Mouse (Mus musculus): ENCODE measurements at regions not wholly inside any gene's neighbourhood (a gene's known extent, or its start where the extent isn't known, plus 50 kb on each side); places are given as distances from the start of the nearest gene placed in this dataset.

- DNase-seq (ENCODE audit: low read depth, low spot score), result no peak
Observed at GRCm38 (mm10) chr9:104496220-104496619, 50.9 kb upstream of the Cpne4 start.

- no peak for DNase-seq (ENCODE audit: low read depth, low spot score)
Observed at GRCm38 (mm10) chr9:104490696-104491095, 56.4 kb upstream of the Cpne4 start.

- no peak for DNase-seq (ENCODE audit: low read depth, low spot score)
Observed at GRCm38 (mm10) chr9:104489383-104489782, 57.7 kb upstream of the Cpne4 start.

GRCm38 (mm10) chr9:104482440-104482839, 64.6 kb upstream of the Cpne4 start:
- no peak for DNase-seq (ENCODE audit: low read depth, low spot score)

GRCm38 (mm10) chr9:104480683-104481082, 66.4 kb upstream of the Cpne4 start:
- no peak for DNase-seq (ENCODE audit: low read depth, low spot score)

GRCm38 (mm10) chr9:104474831-104475230, 72.3 kb upstream of the Cpne4 start:
- DNase-seq (ENCODE audit: low read depth, low spot score), result no peak

- no peak for DNase-seq (ENCODE audit: low read depth, low spot score)
Observed at GRCm38 (mm10) chr9:104467238-104467637, 79.8 kb upstream of the Cpne4 start.

DNA sequence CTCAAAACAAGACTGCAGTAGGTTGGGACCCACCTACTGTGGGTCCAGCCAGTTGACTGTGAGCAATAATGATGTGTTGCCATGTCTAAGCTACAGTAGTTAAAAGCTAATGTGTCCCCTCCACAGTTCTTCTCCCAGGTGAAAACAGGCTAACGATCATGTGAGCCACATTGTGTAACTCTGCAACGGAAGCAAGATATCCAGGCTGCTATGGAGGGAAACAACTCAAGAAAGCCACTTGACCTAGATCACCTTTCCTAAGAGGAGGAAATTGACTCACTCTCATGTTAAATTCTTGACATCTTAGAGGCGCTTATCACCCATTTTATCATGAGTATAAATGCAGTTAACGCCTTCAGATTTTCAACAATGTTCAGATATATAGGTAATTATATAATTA, 83.4 kb upstream of the Cpne4 start:
- no peak for DNase-seq (ENCODE audit: low read depth, low spot score)

GRCm38 (mm10) chr9:104460133-104460532, 87.0 kb upstream of the Cpne4 start:
- no peak for DNase-seq (ENCODE audit: low read depth, low spot score)

GRCm38 (mm10) chr9:104457635-104458034, 89.5 kb upstream of the Cpne4 start:
- no peak for DNase-seq (ENCODE audit: low read depth, low spot score)

GRCm38 (mm10) chr9:104448577-104449165, 98.4 kb upstream of the Cpne4 start:
- DNase-seq (ENCODE audit: low read depth, low spot score), result no peak

- no peak for DNase-seq (ENCODE audit: low read depth, low spot score)
Observed at GRCm38 (mm10) chr9:104444906-104445305, 102.2 kb upstream of the Cpne4 start.

DNA sequence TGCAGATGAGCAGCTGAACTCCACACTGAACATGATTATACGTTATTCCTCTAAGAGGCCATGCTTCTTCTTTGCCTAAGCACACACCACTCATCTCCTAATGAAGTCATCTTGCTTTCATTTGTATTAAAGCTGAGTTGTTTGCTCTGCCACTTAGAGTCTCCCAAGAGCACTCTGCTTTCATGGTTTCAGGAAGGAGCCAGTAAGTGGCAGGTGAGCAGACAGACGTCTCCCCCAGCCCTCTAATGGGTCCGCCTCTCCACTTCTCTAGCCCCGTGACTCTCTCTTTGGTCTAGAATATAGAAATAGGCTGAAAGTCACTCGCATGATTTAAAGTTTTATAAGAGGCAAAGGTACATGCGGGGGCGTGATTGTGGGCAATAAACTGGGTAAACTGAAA, 103.8 kb upstream of the Cpne4 start:
- no peak for DNase-seq (ENCODE audit: low read depth, low spot score)

- DNase-seq (ENCODE audit: low read depth, low spot score), result no peak
Observed at GRCm38 (mm10) chr9:104413021-104413420, 75.5 kb upstream of the Acpp start.

DNA sequence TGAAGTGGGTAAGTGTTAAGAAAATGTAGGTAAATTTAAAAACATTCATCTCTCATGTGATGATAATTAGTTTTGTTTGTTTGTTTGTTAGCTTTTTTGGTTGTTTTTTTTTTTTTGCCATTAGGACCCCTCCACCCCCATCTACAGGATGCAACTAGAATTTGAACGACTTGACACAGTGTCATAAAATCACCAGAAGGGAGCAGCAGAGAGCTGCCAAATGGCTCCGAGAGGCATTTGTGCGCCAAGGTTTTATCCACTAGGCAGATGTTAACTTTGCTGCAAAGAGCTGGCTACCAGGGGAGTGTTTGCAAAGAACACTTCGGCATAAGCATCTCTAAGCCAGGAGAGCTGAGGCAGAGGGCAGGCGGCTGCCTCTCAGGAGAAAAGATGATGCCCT, 72.7 kb upstream of the Acpp start:
- DNase-seq (ENCODE audit: low read depth, low spot score), result peak; percentile 62

DNA sequence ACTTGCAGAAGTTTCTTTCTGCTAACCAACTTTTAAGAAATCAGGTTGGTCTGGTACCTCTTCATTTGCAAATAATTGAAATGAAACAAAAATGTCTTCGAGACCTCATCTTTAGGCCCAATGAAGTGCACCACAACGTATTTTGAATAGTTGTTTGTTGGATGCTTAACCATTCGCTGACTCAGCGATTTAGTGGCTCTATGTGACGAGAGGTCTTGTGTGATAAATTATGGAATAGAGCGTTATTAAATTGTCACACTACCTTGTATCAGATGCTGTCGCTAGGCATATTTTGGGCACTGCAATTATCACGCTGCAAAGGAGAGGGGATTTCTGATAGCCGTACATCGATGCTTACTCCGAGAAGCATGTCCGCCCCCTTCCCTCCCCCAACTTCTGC, 71.8 kb upstream of the Acpp start:
- DNase-seq (ENCODE audit: low read depth, low spot score), result no peak

GRCm38 (mm10) chr9:104408571-104409294, 71.2 kb upstream of the Acpp start:
- DNase-seq (ENCODE audit: low read depth, low spot score), result peak; percentile 41

GRCm38 (mm10) chr9:104407559-104408376, 70.2 kb upstream of the Acpp start:
- no peak for DNase-seq (ENCODE audit: low read depth, low spot score)

DNA sequence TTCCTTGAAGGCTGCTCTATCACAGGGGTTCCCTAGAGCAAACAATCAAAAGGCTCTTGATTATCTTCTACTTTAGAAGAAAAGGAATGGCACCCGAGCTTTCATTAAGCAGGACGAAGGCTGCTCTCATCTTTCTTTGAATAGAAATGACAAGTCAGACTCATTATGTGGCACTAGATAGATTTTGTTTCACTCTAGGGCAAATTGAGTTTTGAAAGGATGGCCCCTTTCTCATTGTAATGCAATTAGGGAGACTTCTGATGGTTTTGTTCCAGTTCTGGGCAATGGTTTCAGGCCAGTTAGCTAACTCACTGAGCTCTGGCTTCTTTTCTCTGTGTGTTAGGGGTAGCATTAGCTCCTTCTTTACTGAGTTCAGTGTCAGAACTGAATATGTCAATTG, 69.5 kb upstream of the Acpp start:
- no peak for DNase-seq (ENCODE audit: low read depth, low spot score)

GRCm38 (mm10) chr9:104406491-104406890, 68.9 kb upstream of the Acpp start:
- no peak for DNase-seq (ENCODE audit: low read depth, low spot score)

DNA sequence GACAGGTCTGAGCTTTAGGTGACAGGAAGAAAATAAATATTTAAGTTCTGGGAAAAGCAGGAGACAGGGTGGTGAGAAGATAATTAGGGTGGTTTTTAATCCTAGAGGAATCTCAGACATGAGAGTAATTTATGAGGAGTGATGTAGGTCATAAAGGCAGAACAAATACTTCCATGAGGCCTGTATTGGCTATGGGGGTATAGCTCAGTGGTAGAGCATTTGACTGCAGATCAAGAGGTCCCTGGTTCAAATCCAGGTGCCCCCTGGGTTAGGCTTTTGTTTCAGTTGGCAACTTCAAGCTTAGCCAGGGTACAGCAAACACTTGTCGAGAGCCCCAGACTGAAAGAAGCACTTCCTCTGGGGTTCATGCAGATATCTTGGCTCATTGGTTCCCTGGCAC, 66.3 kb upstream of the Acpp start:
- no peak for DNase-seq (ENCODE audit: low read depth, low spot score)

DNA sequence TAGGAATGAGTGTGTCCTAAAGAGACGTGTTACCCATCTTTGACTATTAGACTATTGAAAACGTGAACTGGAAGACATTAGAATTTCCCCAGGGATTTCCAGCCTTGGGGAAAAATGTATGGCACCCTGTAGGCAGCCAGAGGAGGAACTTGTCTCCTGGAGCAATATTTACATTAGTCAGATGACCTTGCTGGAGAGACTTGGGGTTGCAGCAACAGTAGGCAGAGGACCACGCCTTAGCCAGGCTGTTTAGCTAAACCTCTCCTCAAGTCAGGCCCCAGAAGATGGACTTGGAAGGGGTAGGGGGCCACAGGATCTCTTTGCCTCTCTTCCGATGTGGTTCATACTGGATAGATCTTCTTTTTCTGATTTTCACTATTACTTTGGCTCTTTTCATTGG, 64.1 kb upstream of the Acpp start:
- no peak for DNase-seq (ENCODE audit: low read depth, low spot score)

- DNase-seq (ENCODE audit: low read depth, low spot score), result no peak
Observed at GRCm38 (mm10) chr9:104399927-104400326, 62.4 kb upstream of the Acpp start.
